Mouse (Mus musculus) urinary bladder, postnatal 36 days (tissue): Measurements from ENCODE around the gene Scfd2.

Experiments used
- DNase-seq, 2 experiments: peaks; one replicate each; pipeline ENCODE4 v3.0.0; 2022; ENCODE audit warnings: low spot score in 2 of 2, mixed read lengths in 1 of 2

Gene Scfd2

DNA sequence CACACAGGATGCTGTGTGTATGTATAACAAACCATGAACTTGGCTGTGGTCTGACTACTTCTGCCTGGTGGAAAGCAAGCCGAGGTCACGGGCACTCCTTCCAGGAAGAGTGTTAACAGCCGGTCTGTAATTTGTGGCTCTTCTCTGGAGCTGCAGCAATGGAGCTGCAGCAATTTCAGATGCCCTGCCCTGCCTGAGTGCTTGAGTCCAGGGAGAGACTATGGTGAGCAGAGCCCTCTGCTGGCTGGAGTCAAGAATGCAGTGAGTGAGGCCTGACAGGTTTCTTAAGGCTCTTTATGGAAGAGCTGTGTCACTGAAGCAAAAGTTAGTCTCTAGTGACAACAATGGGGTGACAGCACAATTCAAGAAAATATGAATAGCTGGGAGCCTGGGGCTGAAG lies 253.8 kb downstream of the Scfd2 start:
- DNase-seq: peak; percentile 81 to 87

DNA sequence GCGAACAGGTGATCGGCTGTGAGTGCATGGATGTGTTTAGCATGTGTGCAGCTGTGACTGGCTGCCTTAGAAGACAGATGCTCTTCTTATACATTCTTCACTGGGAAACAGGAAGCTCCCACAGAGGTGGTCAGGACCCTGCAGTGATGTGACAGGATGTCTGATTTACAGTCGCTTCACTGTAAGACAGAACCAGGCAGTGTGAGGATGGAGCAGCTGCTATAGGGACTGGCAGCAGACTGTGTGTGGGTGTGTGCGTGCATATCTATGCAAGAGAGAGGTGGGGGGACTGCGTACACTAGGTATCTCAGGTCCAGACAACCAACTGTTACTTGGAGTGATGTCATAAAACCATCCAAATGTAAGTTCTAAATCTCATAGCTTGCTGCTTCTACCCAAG lies 254.3 kb downstream of the Scfd2 start:
- no peak for DNase-seq

DNA sequence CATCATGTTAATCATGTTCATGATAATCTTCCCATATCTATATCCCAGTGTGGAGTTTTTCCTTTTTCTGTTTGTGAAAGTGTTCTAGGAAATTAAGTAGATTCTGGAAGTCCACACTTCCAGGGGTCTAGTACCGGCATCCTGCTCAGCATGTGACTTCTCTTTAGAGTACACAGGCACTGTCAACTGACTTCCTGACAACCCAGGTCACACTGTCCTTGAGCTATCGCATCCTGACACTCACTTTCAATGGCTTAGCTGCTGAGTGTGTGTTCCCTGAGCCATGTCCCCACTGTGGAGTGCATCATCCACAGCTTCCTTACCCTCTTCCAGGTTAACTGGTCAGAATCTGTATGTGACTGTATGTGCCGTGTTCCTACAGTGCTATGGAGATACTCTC lies 258.2 kb downstream of the Scfd2 start:
- no peak for DNase-seq

DNA sequence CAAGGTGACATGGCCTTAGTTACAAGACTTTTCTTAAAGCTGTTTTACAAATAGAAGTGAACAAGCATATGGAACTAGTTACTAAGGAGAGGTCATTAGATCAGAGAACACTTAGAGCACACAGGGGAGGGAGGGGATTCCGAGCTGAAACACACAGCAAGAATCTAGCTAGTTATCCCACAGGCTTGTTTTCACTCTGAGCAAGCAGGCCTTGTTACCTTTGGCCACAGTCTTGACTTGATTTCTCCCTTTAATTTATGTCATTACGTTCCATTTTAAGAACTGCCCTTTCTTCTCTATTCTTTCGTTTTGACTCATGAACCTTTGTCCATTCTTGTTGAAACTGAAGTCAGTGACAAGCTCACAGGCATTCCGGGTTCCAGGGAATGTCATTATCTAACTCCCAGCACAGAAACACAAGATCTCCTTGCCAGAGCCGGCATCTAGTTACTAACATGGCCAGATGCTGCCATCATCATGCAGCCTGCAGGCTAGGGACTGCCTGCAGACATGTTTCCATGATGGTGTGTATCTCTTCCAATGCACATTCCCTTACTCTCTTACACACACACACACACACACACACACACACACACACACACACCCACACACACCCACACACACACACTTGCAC lies 263.7 kb downstream of the Scfd2 start:
- no peak for DNase-seq

DNA sequence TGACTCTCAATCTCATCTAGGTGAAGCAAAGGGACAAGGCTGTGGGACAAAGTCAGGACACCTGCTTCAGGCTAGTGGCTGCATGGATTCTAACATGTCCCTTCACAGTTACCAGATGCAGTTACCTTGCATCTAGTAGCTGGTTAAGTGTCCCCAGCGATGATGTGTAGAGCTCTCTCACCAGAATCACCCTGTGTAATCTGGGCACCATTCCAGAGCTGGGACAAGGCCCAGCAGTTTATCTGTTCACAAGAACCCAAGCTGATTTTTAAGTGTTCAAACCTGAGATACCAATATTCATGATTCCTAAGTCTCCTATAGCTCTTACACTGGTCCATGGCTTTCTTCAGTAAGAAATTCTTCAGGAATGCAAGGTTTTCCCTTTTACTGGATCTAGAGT lies 264.4 kb downstream of the Scfd2 start:
- DNase-seq: no peak

DNA sequence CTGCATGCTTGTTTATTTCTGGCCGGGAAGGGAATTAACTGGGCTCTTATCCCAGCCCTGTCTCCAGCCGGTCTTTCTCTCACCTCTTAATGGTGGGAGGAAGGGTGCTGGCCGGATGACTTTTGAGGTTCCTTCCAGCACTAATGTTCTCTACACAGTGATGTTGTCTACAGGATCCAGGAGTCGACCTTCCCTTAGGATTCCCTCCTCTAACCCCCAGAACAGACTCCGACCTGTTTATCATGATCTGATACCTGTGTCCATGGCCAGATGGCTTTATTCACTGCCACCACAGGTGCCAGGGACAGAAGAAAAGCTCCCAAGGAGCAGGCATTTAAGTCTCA lies 265.1 kb downstream of the Scfd2 start:
- no peak for DNase-seq

DNA sequence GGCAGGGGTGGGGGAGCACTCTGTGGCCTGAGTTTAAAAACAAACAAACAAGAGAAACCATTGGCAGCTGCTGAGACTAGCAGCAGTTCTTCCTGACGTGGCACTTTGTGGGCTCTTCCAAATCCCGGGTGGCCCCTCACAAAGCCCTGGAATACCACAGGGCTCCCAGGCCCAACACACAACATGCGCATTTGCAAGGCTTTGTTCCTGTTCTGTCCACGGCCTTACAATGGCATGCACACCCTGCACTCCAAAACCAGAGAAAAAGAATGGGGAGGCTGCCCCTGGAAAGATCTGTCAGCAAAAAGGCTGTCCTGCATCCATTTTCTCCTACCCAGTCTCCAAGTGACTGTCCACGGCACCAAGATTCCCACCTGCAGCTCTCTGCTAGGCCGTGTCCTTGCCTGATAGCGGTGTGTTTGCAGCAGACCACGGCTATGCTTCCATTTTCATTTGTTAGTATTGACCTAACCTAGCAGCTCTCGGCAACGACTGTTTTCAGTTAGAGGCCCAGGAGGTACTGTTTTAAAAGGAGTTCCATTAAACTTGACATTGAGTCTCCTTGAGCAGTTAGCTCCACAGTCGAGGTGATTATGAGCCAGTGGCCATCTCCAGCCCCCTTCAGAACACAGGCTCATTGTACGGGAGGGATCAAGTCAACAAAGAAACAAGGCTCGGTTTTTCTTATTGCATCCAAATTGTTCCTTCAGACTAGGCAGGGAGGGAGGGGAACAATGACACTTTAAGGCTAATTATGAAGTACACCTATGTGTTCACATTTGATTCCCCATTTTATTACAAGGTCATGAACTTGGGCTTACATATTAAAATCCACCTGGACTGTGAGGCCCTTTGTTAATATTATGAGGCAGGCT lies 265.7 kb downstream of the Scfd2 start:
- DNase-seq: no peak

DNA sequence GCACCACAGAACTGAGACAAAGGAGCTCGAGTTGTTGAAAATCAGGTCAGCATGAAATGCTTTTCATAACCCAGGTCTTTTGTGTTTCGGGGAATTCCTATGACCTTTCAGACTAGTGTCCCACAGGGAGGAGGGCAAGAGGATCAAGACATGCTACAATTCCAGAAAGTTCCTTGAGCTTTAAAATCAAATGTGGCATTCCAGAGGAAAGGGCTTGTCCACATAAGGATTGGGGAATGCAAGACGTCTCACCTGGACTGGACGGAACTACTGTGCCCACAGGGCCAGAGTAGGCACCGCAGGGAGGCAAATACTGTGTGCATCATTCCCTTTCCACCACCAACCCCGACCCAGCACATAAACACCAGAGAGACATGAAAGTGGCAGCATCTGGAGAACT lies 266.4 kb downstream of the Scfd2 start:
- no peak for DNase-seq

DNA sequence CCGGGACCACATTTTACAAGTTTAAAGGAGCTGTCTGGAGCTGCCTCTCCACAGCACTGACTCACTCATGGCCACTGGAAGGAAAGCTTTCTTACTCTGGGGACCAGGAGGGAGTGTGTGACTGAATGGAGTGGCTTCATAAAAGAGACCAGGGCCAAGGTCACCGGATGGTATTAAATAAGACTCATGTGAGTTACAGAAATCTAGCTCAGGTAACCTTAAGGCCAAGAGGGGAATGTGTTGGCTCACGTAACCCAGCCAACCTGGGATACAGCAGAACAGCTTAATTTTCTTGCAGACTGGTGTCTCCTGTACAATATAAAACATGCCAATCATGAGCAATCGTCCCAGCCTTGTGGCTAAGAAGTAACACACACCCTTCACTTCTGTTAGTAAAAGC lies 267.0 kb downstream of the Scfd2 start:
- no peak for DNase-seq

DNA sequence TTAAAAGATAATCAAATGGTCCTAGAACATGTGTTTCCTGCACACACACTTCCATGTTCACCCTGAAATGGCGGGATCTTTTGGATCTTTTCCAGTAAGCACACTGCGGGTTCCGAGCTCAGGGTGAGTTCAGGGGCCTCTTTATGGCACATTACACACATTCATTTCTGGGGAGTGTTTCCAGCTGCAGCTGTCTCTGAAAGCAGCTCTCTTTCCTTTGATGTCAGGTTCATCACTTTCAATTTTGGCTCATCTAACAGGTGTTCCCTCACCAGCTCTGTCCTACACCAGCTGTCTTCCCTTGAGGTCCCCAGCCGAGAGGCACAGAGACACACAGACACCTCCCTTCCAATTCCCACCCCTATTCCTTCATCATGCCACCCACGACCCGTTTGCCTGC lies 270.5 kb downstream of the Scfd2 start:
- no peak for DNase-seq

DNA sequence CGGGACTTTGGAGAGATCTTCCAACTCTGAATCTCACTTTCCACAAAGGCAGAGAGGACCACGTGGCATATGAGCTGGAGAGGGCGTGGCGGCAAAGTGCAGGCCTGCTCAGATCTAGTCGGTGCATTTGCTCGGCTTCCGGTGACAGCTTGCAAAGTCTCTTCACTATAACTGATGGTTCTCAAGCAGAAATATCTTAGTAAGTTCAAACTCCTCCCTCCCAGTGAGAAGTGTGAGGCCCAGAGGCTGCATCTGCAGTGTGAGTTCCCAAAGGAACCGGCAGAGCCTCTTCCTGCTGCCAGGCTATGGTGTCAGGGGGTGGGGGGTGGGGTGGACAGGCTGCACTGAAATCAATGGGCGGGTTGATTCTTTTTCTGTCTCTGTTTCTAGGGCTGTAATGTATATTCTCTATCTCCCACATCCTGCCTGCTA lies 271.2 kb downstream of the Scfd2 start:
- no peak for DNase-seq

DNA sequence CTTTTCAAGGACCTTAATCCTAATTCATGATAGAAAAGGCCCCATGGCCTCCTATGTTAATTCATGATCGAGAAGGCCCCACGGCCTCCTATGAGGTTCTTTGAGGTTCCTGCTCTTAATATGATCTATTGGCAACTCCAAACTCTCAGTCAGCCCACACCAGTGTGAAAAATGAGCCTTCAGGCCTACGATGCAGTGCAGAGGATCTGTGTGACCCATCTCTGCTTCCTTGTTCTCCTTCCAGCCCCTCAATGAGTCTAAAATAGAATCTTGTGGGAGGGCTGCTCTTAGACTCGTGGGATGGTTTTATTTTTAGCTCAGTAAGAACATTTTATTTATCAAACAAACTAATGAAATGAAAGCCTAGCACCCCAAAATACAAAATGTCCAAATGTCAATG lies 274.9 kb downstream of the Scfd2 start:
- no peak for DNase-seq

DNA sequence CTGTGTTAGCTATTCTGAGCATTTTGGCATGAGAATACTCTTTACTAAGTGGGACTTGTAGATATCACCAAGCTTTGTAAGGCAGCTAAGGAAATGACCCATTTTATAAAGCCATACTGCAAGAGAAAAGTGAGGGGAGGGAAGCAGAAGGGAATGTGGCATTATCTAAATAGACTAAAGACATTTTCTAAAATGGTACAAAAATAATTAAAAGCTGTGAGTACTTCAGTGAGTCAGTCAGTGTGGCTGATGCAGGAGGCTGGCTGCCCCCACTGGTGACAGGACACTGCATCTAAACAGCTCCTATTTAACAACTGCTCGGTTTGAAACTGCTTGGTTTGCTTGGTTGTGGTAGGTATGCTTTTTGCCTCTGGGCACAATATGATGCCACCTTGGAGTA lies 276.6 kb downstream of the Scfd2 start:
- no peak for DNase-seq

DNA sequence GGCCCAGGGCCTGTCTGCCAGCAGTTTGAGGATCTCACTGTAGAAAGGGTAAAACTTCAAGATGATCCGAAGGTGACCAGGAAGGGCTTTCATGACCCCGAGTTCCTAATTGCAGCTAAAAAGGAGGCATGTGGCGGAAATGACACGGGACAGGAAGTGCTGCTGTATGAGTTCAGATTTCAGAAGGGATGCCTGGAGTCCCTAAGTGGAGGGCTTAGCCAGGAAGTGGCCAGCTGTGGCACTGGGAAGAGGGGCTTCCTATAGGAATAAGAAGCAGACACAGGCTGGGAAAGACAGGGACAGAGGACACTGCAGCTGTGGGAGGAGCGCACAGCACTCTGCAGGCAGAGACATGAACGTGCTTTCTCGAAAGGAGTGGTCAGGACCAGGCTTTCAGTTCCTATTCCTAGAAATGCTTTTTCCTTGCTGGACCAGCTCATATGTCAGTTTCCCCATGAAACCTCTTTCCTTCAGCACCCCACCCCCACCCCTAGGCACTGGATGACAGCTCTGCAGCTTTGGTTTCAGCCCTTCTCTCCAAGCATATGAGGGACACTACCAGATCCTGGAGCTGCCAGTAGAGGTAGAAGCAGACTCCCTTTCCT lies 277.7 kb downstream of the Scfd2 start:
- no peak for DNase-seq

DNA sequence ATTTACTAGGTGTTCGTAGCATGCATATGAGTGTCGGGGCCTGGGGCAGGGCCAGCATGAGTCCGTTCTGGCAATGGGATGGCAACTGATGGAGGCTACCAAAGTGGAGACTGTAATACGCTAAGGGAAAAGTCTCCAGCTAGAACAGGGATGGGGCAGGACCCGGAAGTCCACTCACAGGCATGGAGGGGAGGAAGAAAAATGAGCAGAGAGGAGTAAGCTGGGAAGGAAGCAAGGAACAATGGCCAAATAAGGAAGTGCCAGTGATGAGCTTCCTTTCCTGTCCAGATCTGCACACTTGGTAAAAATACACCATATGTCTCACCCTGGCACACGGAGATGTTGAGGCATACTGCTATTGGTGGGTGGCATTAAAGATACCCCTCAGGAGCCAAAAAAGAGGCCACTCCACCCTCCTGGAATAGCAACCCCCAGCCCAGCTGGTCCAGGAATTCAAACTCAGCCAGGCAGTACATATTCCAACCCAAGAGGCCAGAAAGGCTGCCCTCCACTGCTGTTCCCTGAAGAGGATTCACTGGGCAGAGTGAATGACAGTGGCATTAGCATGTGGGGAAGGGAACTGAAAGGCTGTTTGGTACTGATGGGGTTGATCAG lies 278.8 kb downstream of the Scfd2 start:
- no peak for DNase-seq

DNA sequence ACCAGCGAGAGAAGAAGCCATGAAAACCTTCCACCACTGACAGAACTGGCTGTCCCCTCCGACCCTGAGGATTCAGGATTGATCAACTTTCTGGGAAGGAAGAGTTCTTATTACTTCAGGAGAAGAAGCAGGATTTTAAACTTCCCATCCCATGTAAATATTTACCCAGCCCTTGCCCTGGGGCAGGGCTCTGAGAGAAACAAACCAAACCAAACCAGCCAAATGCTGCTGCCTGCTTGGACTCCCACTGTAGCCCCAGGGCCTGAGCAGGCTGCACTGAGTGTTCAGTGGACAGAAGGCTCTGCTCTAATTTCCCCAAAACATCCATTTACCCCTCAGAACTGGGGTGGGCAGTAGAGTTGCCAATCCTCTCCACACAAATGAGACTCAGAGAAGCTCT lies 280.6 kb downstream of the Scfd2 start:
- no peak for DNase-seq

DNA sequence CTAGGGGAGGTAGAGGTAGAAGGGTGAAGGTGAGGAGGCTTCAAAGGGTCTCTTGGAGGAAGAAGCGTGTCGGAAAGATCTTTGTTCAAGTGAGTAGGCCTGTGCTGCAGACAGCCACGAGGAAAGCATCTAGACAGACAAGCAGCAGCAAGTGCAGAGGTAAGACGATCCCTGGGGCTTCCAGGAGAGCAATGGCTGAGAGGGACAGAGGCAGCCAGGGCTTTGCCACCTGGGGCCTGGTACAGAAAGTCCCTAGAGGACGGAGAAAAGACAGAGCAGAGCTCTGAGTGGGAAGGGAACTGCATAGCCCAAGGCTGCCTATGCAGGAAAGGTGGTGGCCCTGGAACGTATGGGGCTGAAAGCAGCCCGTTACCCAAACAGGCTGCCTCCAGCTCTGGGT lies 281.3 kb downstream of the Scfd2 start:
- DNase-seq: no peak

DNA sequence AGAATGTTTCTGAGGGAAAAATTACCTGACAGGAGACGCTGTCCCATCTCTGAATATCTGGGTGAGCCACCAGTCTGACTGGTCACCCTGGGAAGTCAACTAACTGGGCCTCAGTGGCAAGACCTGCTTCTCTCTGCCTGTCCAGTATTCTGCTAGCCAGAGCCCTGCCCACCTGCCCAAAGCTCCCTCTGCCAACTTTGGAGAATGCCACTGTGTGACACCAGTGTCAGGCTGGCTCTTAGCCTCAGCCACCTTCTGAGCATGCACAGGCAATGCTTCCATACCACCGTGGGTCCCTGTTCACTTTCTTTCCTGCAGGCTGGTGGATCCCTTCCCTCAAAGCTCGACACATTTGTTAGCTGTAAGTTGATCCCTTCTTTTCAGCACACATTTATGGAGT lies 281.8 kb downstream of the Scfd2 start:
- no peak for DNase-seq

DNA sequence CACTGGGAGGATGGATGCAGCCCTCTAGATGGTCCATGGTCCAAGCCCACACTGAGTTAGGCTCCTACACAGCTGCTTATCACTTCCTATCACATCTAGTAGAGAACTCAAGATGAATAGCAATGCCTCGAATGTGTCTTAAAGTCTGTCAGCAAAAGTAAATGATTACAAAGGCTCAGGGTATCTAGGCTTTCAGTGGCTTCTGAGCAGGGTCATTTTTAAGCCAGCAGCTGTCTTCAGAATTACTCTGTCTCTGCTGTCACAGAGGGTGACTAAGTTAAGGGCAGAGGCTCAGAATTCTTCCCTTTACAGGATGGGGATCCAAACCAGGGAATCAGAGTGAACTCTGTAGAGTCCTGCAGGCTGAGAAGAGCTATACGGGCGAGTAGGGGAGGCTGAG lies 284.6 kb downstream of the Scfd2 start:
- no peak for DNase-seq

DNA sequence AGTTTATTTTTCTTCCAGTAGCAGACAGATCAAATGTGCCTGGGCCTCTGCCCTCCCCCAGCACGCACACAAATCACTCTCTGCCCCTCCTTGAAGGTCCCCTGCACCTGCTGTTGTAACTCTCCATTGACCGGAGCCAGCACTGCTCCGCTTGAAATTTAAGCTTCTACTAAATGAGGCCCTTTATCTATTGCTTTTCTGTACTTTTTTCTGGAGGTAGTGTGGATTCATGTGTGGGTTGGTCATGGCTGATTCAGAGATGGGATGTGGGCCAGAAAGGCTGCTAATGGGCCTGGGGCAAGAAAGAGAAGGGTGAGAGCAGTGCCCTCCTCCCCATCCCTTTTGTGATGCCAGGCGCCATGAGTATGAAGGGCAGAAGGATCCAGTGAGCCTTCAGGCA lies 285.1 kb downstream of the Scfd2 start:
- no peak for DNase-seq

DNA sequence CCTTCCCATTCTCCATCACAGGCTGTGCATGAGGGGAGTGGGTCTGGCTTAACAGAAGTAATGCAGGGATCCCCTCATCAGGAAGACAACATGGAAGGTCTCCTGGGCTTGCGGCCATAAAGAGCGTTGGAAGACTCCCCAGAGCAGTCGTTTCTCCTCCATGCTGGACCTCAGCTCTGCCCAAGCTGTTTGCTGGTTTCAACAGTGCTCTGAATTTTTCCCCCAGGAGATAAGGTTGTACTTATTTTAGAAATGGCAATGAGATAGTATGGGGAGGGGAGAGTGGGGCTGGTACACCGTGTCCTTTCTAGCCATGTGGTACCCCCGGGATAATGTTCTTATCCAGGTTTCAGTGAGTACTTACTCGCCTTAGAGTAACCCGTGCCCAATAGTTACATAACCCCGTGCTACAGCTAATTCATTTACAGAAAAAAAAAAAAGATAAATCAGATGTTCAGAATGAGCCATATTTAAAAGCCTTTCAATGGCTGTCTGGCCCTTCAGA lies 285.9 kb downstream of the Scfd2 start:
- DNase-seq: no peak

DNA sequence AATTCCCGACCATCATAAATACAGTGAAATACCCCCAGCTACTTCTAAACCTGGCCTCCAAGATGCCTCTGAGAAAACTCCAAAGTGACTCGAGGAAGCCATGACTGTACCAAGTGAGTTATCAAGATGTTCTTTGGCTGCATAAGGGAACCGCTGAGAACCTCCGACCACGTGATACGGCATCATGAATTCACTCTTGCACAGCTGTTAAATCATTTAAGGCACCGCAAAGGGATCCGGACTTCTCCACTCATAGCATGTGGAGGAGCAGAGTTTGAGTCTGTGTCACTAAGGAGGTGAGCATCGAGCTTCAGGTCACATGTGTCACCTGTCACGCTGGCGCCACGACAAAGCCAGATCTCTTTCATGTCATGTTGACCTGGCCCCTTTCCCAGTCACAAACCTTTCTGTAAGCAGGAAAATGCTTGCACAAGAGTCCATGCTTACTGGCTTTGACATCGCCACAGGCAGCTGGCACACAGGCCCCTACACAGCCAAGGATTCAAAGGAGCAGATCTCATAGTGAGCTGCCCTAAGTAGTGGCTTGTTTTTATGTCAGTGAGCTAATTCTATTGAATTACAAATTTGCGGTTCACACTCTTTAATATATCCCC lies 287.0 kb downstream of the Scfd2 start:
- no peak for DNase-seq
